Mouse (Mus musculus) telencephalon, adult 2 months (tissue): Measurements from ENCODE around the gene Gm21394.
"Not testable (repeated sequence)": the region's sequence is repeated elsewhere in the genome, so short reads cannot be mapped to it uniquely, and the experiment has no call there.

Experiments
- DNase-seq: peaks from one replicate; pipeline ENCODE4 v3.0.0-alpha.2; 2011; ENCODE audit warnings: low read depth, low spot score

The Gm21394 gene

DNA sequence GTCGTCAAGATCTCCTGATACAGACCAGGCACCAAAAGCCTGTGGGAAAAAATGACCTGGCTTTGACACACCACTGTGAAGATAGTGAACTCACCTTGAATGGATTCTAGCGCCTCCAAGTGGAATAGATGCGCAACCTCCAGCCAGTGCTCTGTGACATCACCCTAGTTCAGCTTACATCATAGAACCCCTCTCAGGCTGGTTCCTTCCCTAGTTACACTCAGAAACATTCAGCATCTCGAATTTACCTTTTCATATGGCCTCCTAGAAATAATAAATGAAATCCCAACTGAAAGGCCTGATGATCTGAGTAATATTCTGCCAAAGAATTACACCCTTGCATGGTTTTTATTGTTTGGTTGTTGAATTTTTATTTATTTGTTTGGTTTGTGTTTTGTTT lies at the start of gene Gm21394:
Gene Gm21394 (minus strand): TSS at position 101 of the 400 bp plus-strand sequence.
- DNase-seq = not testable (repeated sequence)
